Mouse (Mus musculus): ENCODE results near the gene Hkdc1.

- TF ChIP-seq POLR2A (IDR thresholded peaks at IDR 0.05; ENCODE audit: low read depth, low read length) (no peak), CTCF (IDR thresholded peaks at IDR 0.05; ENCODE audit: extremely low read depth, insufficient read length, insufficient replicate concordance, low read depth, low read length) (no peak)
These were observed 85.4 kb downstream of the Hkdc1 start for GRCm38 (mm10) chr10:62336601-62337578.

Data from small intestine, adult 2 months (tissue).